Mouse (Mus musculus): ENCODE results near the gene Caskin1.

GRCm38 (mm10) chr17:24476022-24476776, 12.2 kb upstream of the Caskin1 start:
- TF ChIP-seq CTCF (IDR thresholded peaks at IDR 0.05; ENCODE audit: low read depth) (no peak), EP300 (IDR thresholded peaks at IDR 0.05; ENCODE audit: low read depth) (no peak)

Measured in liver, embryonic 14.5 days (tissue).